Mouse (Mus musculus) c-Kit-positive CD71-positive TER-119-positive erythroid progenitor cells, embryonic 14.5 days (primary cell): ENCODE measurements at regions not wholly inside any gene's neighbourhood (a gene's known extent, or its start where the extent isn't known, plus 50 kb on each side); places are given as distances from the start of the nearest gene placed in this dataset.

Experiments
- DNase-seq: peaks from one replicate; pipeline ENCODE4 v3.0.0-alpha.2; 2013; ENCODE audit warnings: low spot score

DNA sequence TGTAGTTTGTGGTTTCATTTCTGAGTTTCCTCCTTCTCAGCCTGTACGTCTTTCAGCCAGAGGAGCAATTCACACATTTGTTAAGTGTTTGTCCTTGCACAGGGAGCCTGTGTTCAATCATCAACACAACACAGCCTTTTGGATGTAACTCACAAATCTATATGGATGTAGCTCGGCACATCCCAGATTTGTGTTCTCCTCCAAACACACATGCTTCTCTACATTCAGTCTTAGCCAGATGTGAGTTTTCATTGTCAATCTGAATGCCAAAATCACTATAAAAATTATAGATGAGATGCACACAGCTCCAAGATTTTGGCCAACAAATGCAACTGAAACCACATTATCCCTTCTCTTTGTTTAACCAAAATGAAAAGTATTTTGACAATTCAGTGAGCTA, 380.9 kb downstream of the Gm9195 start:
- no peak for DNase-seq

DNA sequence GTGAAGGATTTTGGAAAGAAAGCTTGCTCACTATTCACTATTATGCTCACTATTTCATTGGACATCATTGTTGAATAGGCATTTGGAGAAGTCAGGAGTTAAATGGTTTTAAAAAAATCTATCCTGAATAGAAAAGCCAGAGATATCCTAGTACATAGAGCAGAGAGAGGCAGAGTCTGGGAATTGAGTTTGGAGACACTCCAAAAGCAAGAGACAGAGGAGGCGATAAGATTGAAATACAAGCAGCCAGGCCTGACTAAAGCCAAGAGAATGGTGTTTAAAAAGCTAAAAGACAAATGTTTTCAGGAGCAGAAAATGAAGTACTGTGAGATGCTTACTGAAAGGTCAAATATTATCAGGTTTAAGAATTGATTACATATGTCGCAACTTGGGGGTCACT, 400.1 kb downstream of the Gm9195 start:
- DNase-seq, result no peak

- DNase-seq, result no peak
These were observed 410.2 kb downstream of the Gm9195 start for GRCm38 (mm10) chr14:72081473-72081872.

- DNase-seq, result no peak
These were observed 427.4 kb downstream of the Gm9195 start for GRCm38 (mm10) chr14:72064111-72064812.

DNA sequence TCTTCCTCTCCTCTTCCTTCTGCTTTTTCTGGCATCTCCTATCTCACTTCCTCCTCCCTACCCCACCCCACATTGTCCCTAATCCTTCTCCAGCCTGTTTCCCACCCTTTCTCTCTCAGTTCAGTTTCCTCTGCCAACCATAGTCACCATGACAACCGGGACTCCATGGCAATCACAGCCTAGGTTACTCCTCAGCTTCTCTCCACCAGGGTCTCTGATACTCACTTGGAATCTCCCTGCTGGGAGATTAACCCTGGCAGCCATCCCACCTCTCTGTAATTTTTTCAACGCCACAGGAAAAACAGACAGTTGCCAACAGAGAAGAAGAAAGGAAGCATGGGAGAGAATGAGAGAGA, 448.8 kb downstream of the Gm9195 start:
- DNase-seq, result no peak

DNA sequence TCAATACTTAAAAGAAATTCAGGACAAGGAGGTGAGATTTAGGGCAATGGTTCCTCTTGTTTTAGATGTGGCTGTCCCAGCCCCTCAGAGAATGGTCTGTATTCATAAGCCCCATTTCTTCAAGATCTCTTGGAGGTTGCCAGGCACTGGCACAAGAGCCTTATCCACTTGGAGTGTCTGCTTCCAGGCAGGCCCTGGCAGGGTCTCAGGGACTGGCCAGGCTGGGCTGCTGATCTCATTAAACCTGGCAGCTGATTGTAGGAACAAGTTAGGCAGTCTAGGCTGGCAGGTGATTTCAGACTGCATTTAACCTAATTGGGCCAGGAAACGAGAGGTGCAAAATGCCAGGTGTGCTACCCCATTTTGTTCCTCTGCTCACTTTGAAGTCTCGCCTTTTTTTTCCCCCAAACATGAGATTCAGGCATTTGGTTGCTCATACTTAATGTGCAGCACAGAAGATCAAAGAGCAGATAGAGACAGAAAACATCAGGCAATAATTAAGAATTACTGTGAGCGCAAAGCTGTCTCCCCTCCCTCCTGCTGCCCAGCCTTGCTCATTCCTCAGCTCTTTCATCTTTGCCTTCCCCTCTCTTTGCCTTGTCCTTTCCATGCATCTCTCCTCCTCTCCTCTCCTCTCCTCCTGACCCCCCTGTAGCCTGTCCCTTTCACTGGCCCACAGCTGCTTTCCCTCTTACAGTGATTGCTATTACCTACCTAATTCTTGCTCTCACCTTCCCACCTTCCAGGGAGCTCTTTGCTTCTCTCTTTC, 449.3 kb downstream of the Gm9195 start:
- DNase-seq, result no peak

GRCm38 (mm10) chr14:72030396-72030795, 461.2 kb downstream of the Gm9195 start:
- DNase-seq, result no peak

GRCm38 (mm10) chr14:72027362-72028020, 464.1 kb downstream of the Gm9195 start:
- no peak for DNase-seq

GRCm38 (mm10) chr14:72004371-72004770, 487.3 kb downstream of the Gm9195 start:
- no peak for DNase-seq

DNA sequence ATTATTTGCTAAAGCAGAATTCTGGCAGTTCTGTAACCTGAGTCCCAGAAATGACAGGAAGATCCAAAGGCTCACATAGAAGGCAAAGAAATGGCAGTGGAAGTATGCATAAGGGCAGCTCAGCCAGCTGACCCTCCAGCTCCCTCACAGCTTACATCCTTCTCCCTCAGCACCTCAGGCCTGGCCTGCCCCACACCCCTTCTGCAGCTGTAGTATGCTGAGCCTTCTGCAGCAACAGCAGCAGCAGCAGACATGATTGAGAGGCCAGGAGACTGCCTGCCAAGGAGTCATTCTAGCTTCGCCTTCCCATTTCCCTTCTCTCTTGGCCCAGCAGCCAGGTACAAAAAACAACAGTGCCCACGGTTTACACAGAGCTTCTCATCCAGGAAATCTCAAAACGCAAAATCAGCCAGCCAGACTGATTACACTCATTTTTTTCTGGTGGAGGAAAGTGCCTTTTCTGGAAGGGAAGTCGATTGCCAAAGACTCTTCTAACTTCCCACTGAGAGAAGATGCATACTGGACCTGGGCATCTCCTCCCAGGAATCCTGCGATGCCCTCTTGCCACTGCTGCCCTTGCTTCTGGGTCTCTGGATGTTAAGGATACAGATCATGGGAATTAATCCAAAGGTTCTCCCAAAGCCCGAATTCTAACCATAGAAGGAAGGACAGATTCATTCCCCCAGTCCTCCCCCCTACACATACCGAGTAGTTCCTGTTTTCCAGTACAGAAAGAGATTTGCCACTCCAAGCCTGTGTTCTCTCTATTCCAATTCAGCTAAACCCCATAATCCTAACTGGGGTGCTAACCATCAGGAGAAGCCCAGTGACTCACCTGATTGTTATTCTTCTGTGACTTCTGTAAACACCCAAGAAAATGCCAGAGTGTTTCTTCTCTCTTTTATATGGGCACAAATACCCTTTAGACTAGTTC, 489.2 kb downstream of the Gm9195 start:
- DNase-seq, result no peak

DNA sequence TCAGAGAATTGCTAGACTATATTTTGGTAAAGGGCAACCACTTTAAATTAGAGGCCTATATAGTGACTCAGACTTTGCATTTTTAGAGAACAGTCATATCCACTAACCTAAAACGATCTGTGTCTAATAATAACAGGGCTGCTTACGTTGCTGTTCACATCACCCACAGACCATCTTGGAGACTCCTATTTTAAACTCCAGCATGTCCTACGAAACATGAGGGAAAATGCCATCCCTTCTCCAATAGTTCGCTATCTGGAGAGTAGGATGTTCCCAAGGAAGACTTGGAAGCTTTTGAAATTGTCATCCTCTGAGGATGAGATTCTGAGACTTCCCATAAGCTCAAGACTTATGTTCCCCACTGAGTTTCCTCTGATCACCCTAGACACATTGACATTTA, 518.6 kb downstream of the Gm9195 start:
- no peak for DNase-seq

GRCm38 (mm10) chr14:71972521-71972920, 519.1 kb downstream of the Gm9195 start:
- DNase-seq, result no peak

GRCm38 (mm10) chr14:71967646-71968045, 524.0 kb downstream of the Gm9195 start:
- no peak for DNase-seq

GRCm38 (mm10) chr14:71963389-71964169, 528.1 kb downstream of the Gm9195 start:
- no peak for DNase-seq

GRCm38 (mm10) chr14:71948701-71949100, 542.9 kb downstream of the Gm9195 start:
- no peak for DNase-seq

GRCm38 (mm10) chr14:71937157-71937485, 554.5 kb downstream of the Gm9195 start:
- DNase-seq, result no peak

- DNase-seq, result no peak
These were observed 555.1 kb downstream of the Gm9195 start for GRCm38 (mm10) chr14:71936373-71937156.

- DNase-seq, result no peak
These were observed 575.7 kb downstream of the Gm9195 start for GRCm38 (mm10) chr14:71915964-71916363.

DNA sequence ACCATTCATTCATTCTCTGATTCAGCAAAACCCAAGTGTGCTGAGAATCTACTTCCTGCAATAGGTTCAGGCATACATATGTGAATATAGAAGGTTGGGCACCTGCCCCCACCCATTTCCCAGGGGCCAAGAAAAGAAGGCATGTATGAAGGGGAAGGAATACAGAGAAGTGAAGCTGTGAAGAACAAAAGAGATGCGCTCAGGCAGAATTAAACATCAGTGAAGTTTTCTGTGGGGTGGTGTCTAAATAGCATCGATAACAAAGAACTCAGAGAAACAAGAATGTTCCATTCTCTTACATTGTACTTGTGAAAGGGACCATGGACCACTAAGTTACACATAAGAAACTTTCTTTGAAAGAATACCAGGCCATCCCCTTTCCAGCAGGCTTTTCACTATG, 580.7 kb downstream of the Gm9195 start:
- DNase-seq, result no peak

DNA sequence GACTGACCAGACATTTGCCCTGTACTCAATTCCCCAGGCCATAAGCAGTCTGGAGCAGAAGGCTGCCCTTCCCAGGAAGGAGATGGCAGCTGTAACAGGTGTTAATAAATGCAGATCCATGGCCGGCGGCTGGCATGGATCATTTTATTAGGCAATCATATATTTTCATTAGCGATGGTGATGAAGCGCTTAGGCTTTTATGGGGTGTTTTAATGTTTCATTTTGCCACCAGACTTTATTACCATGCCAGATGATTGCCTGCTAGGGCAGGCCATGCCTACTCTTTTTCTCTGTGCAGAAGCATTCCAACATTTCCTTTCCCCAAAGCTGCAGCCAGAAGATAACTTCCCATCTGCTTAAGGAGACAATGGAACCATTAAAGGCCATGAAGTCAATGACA, 596.2 kb downstream of the Gm9195 start:
- no peak for DNase-seq

- DNase-seq, result no peak
These were observed 596.8 kb downstream of the Gm9195 start for GRCm38 (mm10) chr14:71894811-71895210.
